Mouse (Mus musculus) lung, embryonic 14.5 days (tissue): ENCODE measurements around the gene Ccdc85a. TPM values are rescaled to one million over a fixed set of nuclear protein-coding genes. Genes with fewer than 3 reads are reported as not detected.

ENCODE experiments used
- ATAC-seq: fragments of 200-750 bp; cut with Nextera tagmentation; 2 replicates; pipeline ENCODE4 v1.8.0; 2017; ENCODE audit warnings: mild to moderate bottlenecking, moderate TSS enrichment, moderate library complexity; ENCODE audit not compliant: insufficient read depth
- DNase-seq: peaks from one replicate; pipeline ENCODE4 v3.0.0-alpha.2; 2015
- H3K27ac ChIP-seq: fragments of 300-500 bp; sonication (generic); 2 replicates; pipeline ENCODE4 v1.5.1; 2014; ENCODE audit warnings: low read depth, mild to moderate bottlenecking, moderate library complexity
- H3K27me3 ChIP-seq: fragments of 300-500 bp; sonication (generic); 2 replicates; pipeline ENCODE4 v1.6.1; 2014; ENCODE audit warnings: low read length, control low read depth; ENCODE audit not compliant: insufficient read depth
- H3K36me3 ChIP-seq: fragments of 300-500 bp; sonication (generic); 2 replicates; pipeline ENCODE4 v1.6.1; 2014; ENCODE audit warnings: control low read depth; ENCODE audit not compliant: insufficient read depth
- H3K4me1 ChIP-seq: fragments of 300-500 bp; sonication (generic); 2 replicates; pipeline ENCODE4 v1.6.1; 2014; ENCODE audit warnings: antibody characterized with exemption, control low read depth; ENCODE audit not compliant: insufficient read depth
- H3K4me2 ChIP-seq: fragments of 300-500 bp; sonication (generic); 2 replicates; pipeline ENCODE4 v1.6.1; 2014; ENCODE audit warnings: mild to moderate bottlenecking
- H3K4me3 ChIP-seq: fragments of 300-500 bp; sonication (generic); 2 replicates; pipeline ENCODE4 v1.5.1; 2014; ENCODE audit warnings: low read depth, low read length
- H3K9ac ChIP-seq: fragments of 300-500 bp; sonication (generic); 2 replicates; pipeline ENCODE4 v1.6.1; 2014
- H3K9me3 ChIP-seq: fragments of 300-500 bp; sonication (generic); 2 replicates; pipeline ENCODE4 v1.6.1; 2016; ENCODE audit warnings: low read depth, low read length, control low read depth
- CTCF ChIP-seq: IDR thresholded peaks from 2 replicates; pipeline ENCODE4 v1.5.1; 2016; ENCODE audit warnings: antibody characterized with exemption, low read depth
- WGBS: fragments of 180-500 bp; shearing (Covaris S2); extraction: QIAGEN DNeasy Blood & Tissue Kit; methylation state at CpG from one replicate; pipeline ENCODE4 v1.1.7; 2014; 5-methylcytosine and 5-hydroxymethylcytosine counted together
- polyA plus RNA-seq: library from polyadenylated mRNA; unstranded; fragments of >200 nt; fragmentation: Nextera tagmentation; extraction: Ambion mirVana; gene quantifications from 2 replicates; pipeline ENCODE4 v1.2.1, GENCODE M21; 2014

Ccdc85a gene
- polyA plus RNA-seq: 3.2 and 4.4 TPM in 2 replicates

- ATAC-seq (peak; percentile 95), DNase-seq (peak; percentile 81)
- peak; percentile 75 for TF ChIP-seq CTCF
- Histone ChIP-seq H3K4me2 (peak within 1 kb of the TSS; percentile 77), H3K27ac (no peak within 1 kb of the TSS), H3K4me1 (no peaks in the 10 kb centered on the region), H3K9me3 (no peaks in the 10 kb centered on the region), H3K36me3 (no peaks in the 10 kb centered on the region), H3K4me3 (peak within 1 kb of the TSS; percentile 50), H3K27me3 (peaks cover 28% of the 10 kb centered on the region), H3K9ac (peak within 1 kb of the TSS; percentile 36)
- WGBS: under 1% methylated on average over 25 of the region's 25 CpGs
These were observed at the start of gene Ccdc85a for GRCm38 (mm10) chr11:28583911-28584434. Gene Ccdc85a (minus strand): TSS chr11:28584324.

- H3K27ac ChIP-seq: no peak overlapping the region
- ATAC-seq: no peak
- WGBS: 26% methylated on average over 1 of the region's 1 CpGs
These were observed 49.5 kb upstream of the Ccdc85a start for GRCm38 (mm10) chr11:28633571-28634125.

GRCm38 (mm10) chr11:28633093-28633492 is 49.0 kb upstream of the Ccdc85a start:
- no peak overlapping the region for H3K27ac ChIP-seq
- H3K4me2 ChIP-seq: no peak overlapping the region
- H3K36me3 ChIP-seq: no peaks in the 10 kb centered on the region
- no peak overlapping the region for H3K9ac ChIP-seq
- no peak overlapping the region for H3K4me3 ChIP-seq
- ATAC-seq (no peak), DNase-seq (no peak)
- H3K4me1 ChIP-seq: no peaks in the 10 kb centered on the region
- 85% methylated on average over 1 of the region's 1 CpGs for WGBS
- H3K27me3 ChIP-seq: no peaks in the 10 kb centered on the region
- no peaks in the 10 kb centered on the region for H3K9me3 ChIP-seq
- TF ChIP-seq CTCF: no peak

More at GRCm38 (mm10) chr11:28633571-28634125, 49.5 kb upstream of the Ccdc85a start:
- Histone ChIP-seq H3K9ac (no peak overlapping the region), H3K4me1 (no peaks in the 10 kb centered on the region), H3K27me3 (no peaks in the 10 kb centered on the region), H3K4me3 (no peak overlapping the region), H3K4me2 (no peak overlapping the region), H3K36me3 (no peaks in the 10 kb centered on the region), H3K9me3 (no peaks in the 10 kb centered on the region)
- peak; percentile 13 for DNase-seq
- no peak for TF ChIP-seq CTCF

GRCm38 (mm10) chr11:28630771-28631170 is 46.6 kb upstream of the Ccdc85a start:
- no peaks in the 10 kb centered on the region for H3K9me3 ChIP-seq
- DNase-seq (no peak), ATAC-seq (no peak)
- no peak overlapping the region for H3K27ac ChIP-seq
- H3K4me1 ChIP-seq: no peaks in the 10 kb centered on the region
- WGBS: 72% methylated on average over 2 of the region's 2 CpGs
- H3K4me2 ChIP-seq: no peak overlapping the region
- H3K27me3 ChIP-seq: no peaks in the 10 kb centered on the region
- H3K36me3 ChIP-seq: no peaks in the 10 kb centered on the region
- TF ChIP-seq CTCF: no peak
- no peak overlapping the region for H3K4me3 ChIP-seq
- no peak overlapping the region for H3K9ac ChIP-seq

- peak; percentile 61 for TF ChIP-seq CTCF
- no peaks in the 10 kb centered on the region for H3K4me1 ChIP-seq
- peak; percentile 60 for DNase-seq
These were observed 26.8 kb upstream of the Ccdc85a start for GRCm38 (mm10) chr11:28610781-28611491.

GRCm38 (mm10) chr11:28583138-28583910 is 800 bp downstream of the Ccdc85a start:
- no peak overlapping the region for H3K27ac ChIP-seq
- H3K4me2 ChIP-seq: peak overlapping the region; percentile 77
- no peaks in the 10 kb centered on the region for H3K9me3 ChIP-seq
- no peaks in the 10 kb centered on the region for H3K36me3 ChIP-seq
- under 1% methylated on average over 62 of the region's 63 CpGs for WGBS
- peak overlapping the region; percentile 50 for H3K4me3 ChIP-seq
- H3K4me1 ChIP-seq: no peaks in the 10 kb centered on the region
- peaks cover 28% of the 10 kb centered on the region for H3K27me3 ChIP-seq
- DNase-seq (peak; percentile 7), ATAC-seq (peak; percentile 39)
- no peak for TF ChIP-seq CTCF
- H3K9ac ChIP-seq: peak overlapping the region; percentile 36

More at GRCm38 (mm10) chr11:28610781-28611491, 26.8 kb upstream of the Ccdc85a start:
- H3K9ac ChIP-seq: no peak overlapping the region
- no peaks in the 10 kb centered on the region for H3K36me3 ChIP-seq
- H3K27ac ChIP-seq: no peak overlapping the region
- H3K9me3 ChIP-seq: no peaks in the 10 kb centered on the region
- no peak overlapping the region for H3K4me2 ChIP-seq
- H3K27me3 ChIP-seq: no peaks in the 10 kb centered on the region
- no peak for ATAC-seq
- H3K4me3 ChIP-seq: no peak overlapping the region
